Mouse (Mus musculus) testis, adult 2 months (tissue): ENCODE measurements around the gene Lhx4.

Experiments
- CTCF ChIP-seq: fragments of 200-500 bp; IDR thresholded peaks from 2 replicates; pipeline ENCODE4 v1.5.1; 2012; ENCODE audit warnings: low read depth, mild to moderate bottlenecking, inconsistent platforms, low read length, moderate library complexity; ENCODE audit not compliant: control insufficient read depth, insufficient read depth, insufficient replicate concordance
- POLR2A ChIP-seq: fragments of 200-500 bp; IDR thresholded peaks from 2 replicates; pipeline ENCODE4 v1.6.1; 2012; ENCODE audit warnings: low read depth, mild to moderate bottlenecking, inconsistent platforms, low read length, moderate library complexity; ENCODE audit not compliant: control insufficient read depth

DNA sequence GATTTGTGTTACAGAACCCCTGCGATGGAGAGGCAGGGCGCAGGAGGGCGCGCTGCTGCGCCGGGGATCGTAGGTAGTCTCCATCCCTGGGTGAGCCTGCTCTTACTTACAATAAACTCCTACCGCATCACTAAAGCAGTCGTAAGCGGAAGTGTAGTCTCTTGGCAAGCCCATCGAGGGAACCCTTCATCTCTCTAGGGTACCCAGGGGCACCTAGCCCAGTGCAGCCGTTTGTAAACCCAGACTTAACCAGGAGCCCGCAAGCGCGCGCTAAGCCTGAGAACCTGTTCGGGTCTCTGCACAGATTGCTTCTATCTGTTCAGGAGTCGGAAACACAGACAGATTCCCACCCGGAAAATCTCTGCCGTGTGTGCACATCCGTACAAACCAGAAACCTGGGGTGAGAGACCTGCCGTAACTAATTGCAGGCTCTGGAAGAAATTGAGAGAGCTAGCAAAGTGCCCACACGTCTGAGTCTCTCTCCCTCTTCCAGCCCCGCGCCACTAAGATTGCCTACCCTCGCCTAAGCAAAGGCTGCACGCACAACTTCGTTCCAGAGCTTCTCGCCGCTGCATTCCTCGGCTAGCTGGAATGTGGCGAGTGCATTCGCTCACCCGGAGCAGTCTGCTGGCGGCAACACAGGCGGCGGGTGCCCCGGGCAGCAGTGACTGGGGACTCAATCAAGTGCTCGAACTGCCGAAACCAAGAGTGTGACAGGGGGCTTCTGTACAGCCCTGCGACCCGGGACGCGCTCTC is 10.7 kb downstream of the Lhx4 start:
- no peak for TF ChIP-seq POLR2A
- no peak for TF ChIP-seq CTCF
